Mouse (Mus musculus) cortical plate, adult 2 months (tissue): ENCODE data around the gene Man1c1.

ENCODE experiments used
- CTCF ChIP-seq: fragments of 200-500 bp; IDR thresholded peaks from 2 replicates; pipeline ENCODE4 v1.5.1; 2011; ENCODE audit warnings: mild to moderate bottlenecking, control low read depth, low read length; ENCODE audit not compliant: insufficient read depth; ENCODE audit errors: extremely low read depth
- POLR2A ChIP-seq: fragments of 200-500 bp; IDR thresholded peaks from 2 replicates; pipeline ENCODE4 v1.6.1; 2011; ENCODE audit warnings: mild to moderate bottlenecking, low read length, control low read depth; ENCODE audit not compliant: insufficient read depth; ENCODE audit errors: extremely low read depth

GRCm38 (mm10) chr4:134579620-134580019 is 124.5 kb downstream of the Man1c1 start:
- TF ChIP-seq CTCF, result no peak
- TF ChIP-seq POLR2A, result no peak
